Comparison of ENCODE assay signal across 30 mouse cellular contexts in the genomic region with DNA sequence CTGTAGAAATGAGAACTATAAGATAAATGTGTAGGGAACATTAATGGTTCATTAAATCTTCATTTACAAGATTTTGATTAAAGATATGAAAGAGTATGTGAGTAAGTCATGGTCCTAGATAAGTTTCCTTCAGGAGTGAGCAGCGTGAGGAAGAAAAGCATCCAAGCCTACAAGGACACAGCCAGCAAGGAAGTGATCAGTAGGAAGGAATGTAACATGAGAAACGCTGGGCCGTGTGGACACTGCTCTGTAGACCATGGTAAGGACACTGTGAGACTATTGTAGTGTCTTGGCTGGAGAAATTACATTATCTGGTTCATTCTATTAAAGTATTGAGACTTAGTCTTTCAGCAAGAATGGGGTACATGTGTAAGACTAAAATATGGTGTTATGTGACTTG. TPM values are rescaled to one million over a fixed set of nuclear protein-coding genes. Genes with fewer than 3 reads are reported as not detected.
"Had no signal": no experiment of that assay in that cellular context is flagged by ENCODE, and none has a peak within 500 bp of the region (broad histone marks: within the 10 kb centered on the region; RNA-seq: fewer than 3 reads in every experiment).

No protein-coding gene starts in this region.

- H3K27me3 ChIP-seq: heart, embryonic 12.5 days; hindbrain, embryonic 12.5 days; intestine, embryonic 15.5 days; limb, embryonic 12.5 days; liver, embryonic 13.5 days; liver, embryonic 15.5 days had no signal

- H3K9me3 ChIP-seq: heart, embryonic 10.5 days; heart, embryonic 12.5 days; hindbrain, embryonic 10.5 days; hindbrain, embryonic 12.5 days; intestine, embryonic 15.5 days; limb, embryonic 10.5 days; limb, embryonic 12.5 days; liver, embryonic 13.5 days; liver, embryonic 15.5 days had no signal

- H3K9ac ChIP-seq: heart, embryonic 12.5 days; hindbrain, embryonic 12.5 days; hindbrain, embryonic 14.5 days; intestine, embryonic 15.5 days; limb, embryonic 12.5 days; liver, embryonic 13.5 days; liver, embryonic 15.5 days had no signal

- ATAC-seq: hindbrain, embryonic 16.5 days; inflammation-experienced regulatory T-cells, adult 6 months; intestine, embryonic 15.5 days; intestine, postnatal 0 days had no signal

- H3K4me1 ChIP-seq: hindbrain, embryonic 10.5 days; hindbrain, embryonic 12.5 days; intestine, embryonic 15.5 days; limb, embryonic 10.5 days; limb, embryonic 12.5 days; liver, embryonic 13.5 days; liver, embryonic 15.5 days had no signal

- H3K36me3 ChIP-seq: heart, embryonic 10.5 days; heart, embryonic 12.5 days; hindbrain, embryonic 10.5 days; hindbrain, embryonic 12.5 days; intestine, embryonic 15.5 days; limb, embryonic 10.5 days; limb, embryonic 12.5 days; liver, embryonic 13.5 days; liver, embryonic 15.5 days had no signal

- DNase-seq: gastrocnemius, adult 2 months; gastrocnemius, postnatal 10 days; gastrocnemius, postnatal 25 days; heart, adult 18-20 months; heart, postnatal 10 days; heart, postnatal 4 days; kidney, adult 8-10 months; kidney, postnatal 14 days; kidney, postnatal 36 days; liver; liver, embryonic 13.5 days had no signal

- H3K4me3 ChIP-seq: gastrocnemius, adult 2 months; heart, embryonic 10.5 days; heart, embryonic 12.5 days; hindbrain, embryonic 10.5 days; hindbrain, embryonic 12.5 days; intestine, embryonic 15.5 days; layer of hippocampus, adult 2 months; left cerebral cortex, adult 2 months; limb, embryonic 10.5 days; limb, embryonic 12.5 days; liver, embryonic 13.5 days; liver, embryonic 15.5 days had no signal

- H3K4me2 ChIP-seq: heart, embryonic 12.5 days; hindbrain, embryonic 12.5 days; hindbrain, embryonic 14.5 days; intestine, embryonic 15.5 days; limb, embryonic 12.5 days; liver, embryonic 11.5 days; liver, embryonic 13.5 days; liver, embryonic 15.5 days had no signal

- H3K27ac ChIP-seq: gastrocnemius, adult 2 months; heart, embryonic 10.5 days; hindbrain, embryonic 10.5 days; hindbrain, embryonic 12.5 days; hindbrain, embryonic 14.5 days; intestine, embryonic 15.5 days; layer of hippocampus, adult 2 months; left cerebral cortex, adult 2 months; limb, embryonic 10.5 days; limb, embryonic 12.5 days; liver, embryonic 13.5 days; liver, embryonic 15.5 days had no signal

RNA-seq across cellular contexts. Expression of gene Speer4f1, which starts 19.2 kb away (rescaled TPM):
- polyA plus RNA-seq: frontal cortex, adult 2 months; heart, embryonic 10.5 days; heart, embryonic 12.5 days; heart, embryonic 14.5 days; heart, embryonic 16.5 days; hindbrain, embryonic 10.5 days; hindbrain, embryonic 12.5 days; hindbrain, embryonic 14.5 days; hindbrain, embryonic 16.5 days; inflammation-experienced regulatory T-cells, adult 6 months; intestine, embryonic 15.5 days; intestine, postnatal 0 days; limb, embryonic 10.5 days; limb, embryonic 12.5 days; limb, embryonic 14.5 days; liver, embryonic 11.5 days; liver, embryonic 13.5 days; liver, embryonic 15.5 days had no signal
